Mouse (Mus musculus) liver, embryonic 14.5 days (tissue): ENCODE measurements around the gene Spen. TPM values are rescaled to one million over a fixed set of nuclear protein-coding genes. Genes with fewer than 3 reads are reported as not detected.

ENCODE experiments used
- ATAC-seq: fragments of 200-750 bp; cut with Nextera tagmentation; 2 replicates; pipeline ENCODE4 v1.8.0; 2017; ENCODE audit warnings: moderate number of reproducible peaks, mild to moderate bottlenecking, moderate library complexity; ENCODE audit not compliant: insufficient read depth
- DNase-seq, 3 experiments: peaks; one replicate each; pipeline ENCODE4 v3.0.0-alpha.2; 2012 to 2013; ENCODE audit warnings: low read depth in 3 of 3, low spot score in 3 of 3
- H3K27ac ChIP-seq: fragments of 300-500 bp; sonication (generic); 2 replicates; pipeline ENCODE4 v1.5.1; 2014; ENCODE audit warnings: moderate library complexity, mild to moderate bottlenecking, control low read depth, inconsistent platforms
- H3K27me3 ChIP-seq: fragments of 300-500 bp; sonication (generic); 2 replicates; pipeline ENCODE4 v1.6.1; 2014; ENCODE audit warnings: mild to moderate bottlenecking, low read length, moderate library complexity; ENCODE audit not compliant: control insufficient read depth, insufficient read depth
- H3K36me3 ChIP-seq: fragments of 300-500 bp; sonication (generic); replicated peaks from 2 replicates; pipeline ENCODE4 v1.6.1; 2014; ENCODE audit warnings: low read depth; ENCODE audit not compliant: control insufficient read depth, insufficient read depth
- H3K4me1 ChIP-seq, 2 experiments: fragments of 200-500 bp in 1 of 2; fragments of 300-500 bp in 1 of 2; sonication (generic) in 1 of 2; replicated peaks; 2 replicates each; pipeline ENCODE4 v1.6.1; 2012 to 2014; ENCODE audit warnings: antibody characterized with exemption in 1 of 2, inconsistent platforms in 1 of 2, low read length in 1 of 2; ENCODE audit not compliant: control insufficient read depth in 2 of 2, insufficient read depth in 2 of 2
- H3K4me2 ChIP-seq: fragments of 300-500 bp; sonication (generic); 2 replicates; pipeline ENCODE4 v1.6.1; 2014; ENCODE audit warnings: low read depth, mild to moderate bottlenecking, control low read depth, moderate library complexity
- H3K4me3 ChIP-seq, 2 experiments: fragments of 200-500 bp in 1 of 2; fragments of 300-500 bp in 1 of 2; sonication (generic) in 1 of 2; 2 replicates each; pipeline ENCODE4 v1.5.1; 2012 to 2014; ENCODE audit warnings: low read depth in 2 of 2, low read length in 2 of 2, mild to moderate bottlenecking in 2 of 2, control low read depth in 1 of 2, inconsistent platforms in 1 of 2, moderate library complexity in 1 of 2; ENCODE audit not compliant: insufficient read depth in 1 of 2
- H3K9ac ChIP-seq: fragments of 300-500 bp; sonication (generic); replicated peaks from 2 replicates; pipeline ENCODE4 v1.6.1; 2014; ENCODE audit warnings: mild to moderate bottlenecking, control low read depth, moderate library complexity
- H3K9me3 ChIP-seq: fragments of 300-500 bp; sonication (generic); 2 replicates; pipeline ENCODE4 v1.6.1; 2016; ENCODE audit warnings: low read length, mixed read lengths; ENCODE audit not compliant: control insufficient read depth
- CTCF ChIP-seq: IDR thresholded peaks from 2 replicates; pipeline ENCODE4 v1.5.1; 2016; ENCODE audit warnings: antibody characterized with exemption, low read depth, control low read depth
- EP300 ChIP-seq: IDR thresholded peaks from 2 replicates; pipeline ENCODE4 v1.6.1; 2016; ENCODE audit warnings: antibody characterized with exemption, low read depth
- WGBS: fragments of 180-500 bp; shearing (Covaris S2); extraction: QIAGEN DNeasy Blood & Tissue Kit; methylation state at CpG from one replicate; pipeline ENCODE4 v1.1.7; 2014; ENCODE audit not compliant: insufficient replicate concordance; 5-methylcytosine and 5-hydroxymethylcytosine counted together
- polyA plus RNA-seq, 2 experiments: library from polyadenylated mRNA; depleted of rRNA in 1 of 2; stranded (reverse) in 1 of 2; unstranded in 1 of 2; fragments of >200 nt; fragmentation: Nextera tagmentation in 1 of 2; extraction: Ambion mirVana in 1 of 2; gene quantifications; 2 replicates each; pipeline versions ENCODE4 v1.2.1 to v1.2.3; 2012 to 2014

Gene Spen
- polyA plus RNA-seq, 2 experiments, result 3.4 to 4.0 TPM

DNA sequence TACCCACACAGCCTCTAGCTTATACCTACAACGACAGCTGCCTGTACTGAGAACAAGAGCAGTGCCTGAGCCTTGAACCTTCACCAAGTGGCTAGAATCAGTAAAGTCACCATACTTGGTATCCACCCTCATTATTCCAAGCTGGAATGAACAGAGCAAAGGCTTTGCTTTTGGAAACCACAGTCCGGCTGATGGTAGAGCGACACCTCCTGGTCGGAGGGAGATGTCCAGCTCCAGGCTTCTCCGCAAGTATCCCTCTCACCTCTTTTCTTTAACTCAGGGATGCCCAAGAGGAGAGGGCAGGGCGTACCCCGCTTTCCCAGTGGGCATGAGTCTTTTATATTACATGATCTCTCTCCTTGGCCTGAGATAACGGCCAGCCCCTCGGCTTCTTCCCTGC is 108.5 kb downstream of the Spen start:
- Histone ChIP-seq H3K4me2 (no peak overlapping the region), H3K4me1 (no peaks in the 10 kb centered on the region), H3K27me3 (peaks cover 4% of the 10 kb centered on the region), H3K27ac (no peak overlapping the region), H3K9ac (no peak overlapping the region), H3K4me3 (no peak overlapping the region), H3K9me3 (no peaks in the 10 kb centered on the region), H3K36me3 (no peaks in the 10 kb centered on the region)
- ATAC-seq (no peak), DNase-seq (no peak)
- 38% methylated on average over 9 of the region's 9 CpGs for WGBS
- TF ChIP-seq EP300, result no peak
- peak; percentile 64 for TF ChIP-seq CTCF

DNA sequence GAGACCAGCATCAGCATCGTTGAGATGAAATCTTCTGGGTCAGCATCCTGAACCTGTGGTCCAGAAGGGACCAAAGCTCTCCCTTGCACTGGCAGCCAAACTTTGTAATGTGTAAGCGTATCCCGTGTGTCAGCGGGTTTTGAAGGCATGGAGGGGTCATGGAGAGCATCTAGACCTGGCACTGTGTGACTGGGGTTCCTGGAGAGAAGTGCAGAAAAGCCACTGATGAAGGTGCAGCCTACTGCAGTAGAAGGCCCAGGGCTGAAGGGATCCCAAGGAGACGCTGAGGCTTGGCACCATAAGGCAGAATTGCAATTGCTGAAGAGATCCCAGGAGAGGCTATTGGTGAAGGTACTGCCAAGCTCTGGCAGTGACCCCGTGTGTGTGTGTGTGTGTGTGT is 109.0 kb downstream of the Spen start:
- WGBS, result 56% methylated on average over 6 of the region's 6 CpGs
- no peak overlapping the region for H3K4me2 ChIP-seq
- no peak overlapping the region for H3K4me3 ChIP-seq
- no peak overlapping the region for H3K9ac ChIP-seq
- ATAC-seq, result no peak
- no peaks in the 10 kb centered on the region for H3K36me3 ChIP-seq
- H3K27ac ChIP-seq, result no peak overlapping the region
- DNase-seq, result no peak
- H3K4me1 ChIP-seq, result no peaks in the 10 kb centered on the region
- TF ChIP-seq EP300 (no peak), CTCF (no peak)
- H3K9me3 ChIP-seq, result no peaks in the 10 kb centered on the region
- peaks cover 4% of the 10 kb centered on the region for H3K27me3 ChIP-seq

DNA sequence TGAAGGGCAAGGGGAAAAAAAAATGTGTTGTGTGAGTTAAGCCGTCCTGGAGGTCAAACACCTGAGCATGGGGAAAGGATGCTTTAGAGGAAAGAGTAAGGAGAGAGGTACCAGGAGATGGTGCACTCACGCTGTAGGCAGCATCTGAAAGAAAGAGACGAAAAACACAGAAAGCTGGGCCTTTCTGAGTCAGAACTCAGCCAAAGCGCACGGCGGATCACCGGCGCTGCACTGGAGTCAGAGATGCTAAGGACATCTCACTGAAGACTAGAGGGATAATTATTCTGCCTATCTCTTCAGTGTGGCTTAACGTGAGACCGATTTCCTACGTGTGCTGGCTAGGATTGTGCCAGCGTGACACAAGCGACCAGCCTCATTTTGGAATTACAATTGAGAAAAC is 110.5 kb downstream of the Spen start:
- Histone ChIP-seq H3K36me3 (no peaks in the 10 kb centered on the region), H3K4me3 (no peak overlapping the region), H3K4me2 (no peak overlapping the region), H3K27me3 (peaks cover 4% of the 10 kb centered on the region), H3K9me3 (no peaks in the 10 kb centered on the region), H3K27ac (no peak overlapping the region), H3K4me1 (no peaks in the 10 kb centered on the region), H3K9ac (no peak overlapping the region)
- DNase-seq (no peak), ATAC-seq (no peak)
- no peak for TF ChIP-seq EP300
- TF ChIP-seq CTCF, result no peak
- 67% methylated on average over 13 of the region's 13 CpGs for WGBS

DNA sequence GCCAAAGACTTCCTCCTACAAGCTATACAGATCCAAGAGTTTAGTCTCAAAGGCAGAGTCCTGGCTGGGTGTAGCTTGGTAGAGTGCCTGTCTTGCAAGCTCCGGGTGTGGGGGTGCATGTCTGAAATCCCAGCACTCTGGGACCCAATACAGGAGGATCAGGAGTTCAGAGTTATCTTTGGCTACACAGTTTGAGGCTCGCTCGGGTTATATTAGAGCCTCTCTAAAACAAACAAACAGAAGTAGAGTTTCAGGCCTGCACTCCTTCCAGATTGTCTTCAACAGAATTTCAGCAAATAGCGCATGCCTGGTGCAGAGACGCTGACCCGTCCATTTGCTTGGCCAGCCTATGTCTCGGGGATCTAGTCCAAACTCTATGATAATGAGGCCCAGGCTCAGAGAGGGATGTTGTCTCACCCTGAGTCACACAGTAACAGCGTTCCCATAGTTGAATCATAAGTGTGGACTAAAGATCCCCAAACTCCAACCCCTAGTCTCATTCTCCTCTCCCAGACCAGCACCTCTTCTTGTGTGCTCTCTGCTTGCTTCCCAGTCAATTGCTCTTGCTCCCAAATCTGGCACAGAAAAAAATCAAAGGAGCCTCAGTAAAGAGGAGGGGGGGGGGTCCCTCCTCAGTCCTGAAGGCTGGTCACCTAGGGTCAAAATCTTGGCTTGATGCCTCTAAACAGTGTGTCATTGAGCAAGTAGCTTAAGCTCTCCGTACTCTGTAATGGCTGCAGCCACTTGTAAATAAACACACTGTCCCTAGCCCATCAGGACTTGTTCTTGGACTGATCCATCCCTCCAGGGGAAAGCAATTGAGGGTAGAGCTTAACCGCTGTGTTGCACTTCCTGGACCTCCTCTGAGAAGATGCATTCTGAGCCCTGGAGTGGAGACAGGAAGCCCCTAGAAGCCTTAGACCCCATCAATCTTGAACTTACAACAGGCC is 111.3 kb downstream of the Spen start:
- Histone ChIP-seq H3K4me2 (no peak overlapping the region), H3K27me3 (peaks cover 4% of the 10 kb centered on the region), H3K27ac (no peak overlapping the region), H3K9me3 (no peaks in the 10 kb centered on the region), H3K9ac (no peak overlapping the region), H3K4me3 (no peak overlapping the region), H3K4me1 (no peaks in the 10 kb centered on the region), H3K36me3 (no peaks in the 10 kb centered on the region)
- no peak for DNase-seq
- TF ChIP-seq CTCF, result no peak
- TF ChIP-seq EP300, result no peak
- ATAC-seq, result no peak
- WGBS, result 57% methylated on average over 10 of the region's 10 CpGs

DNA sequence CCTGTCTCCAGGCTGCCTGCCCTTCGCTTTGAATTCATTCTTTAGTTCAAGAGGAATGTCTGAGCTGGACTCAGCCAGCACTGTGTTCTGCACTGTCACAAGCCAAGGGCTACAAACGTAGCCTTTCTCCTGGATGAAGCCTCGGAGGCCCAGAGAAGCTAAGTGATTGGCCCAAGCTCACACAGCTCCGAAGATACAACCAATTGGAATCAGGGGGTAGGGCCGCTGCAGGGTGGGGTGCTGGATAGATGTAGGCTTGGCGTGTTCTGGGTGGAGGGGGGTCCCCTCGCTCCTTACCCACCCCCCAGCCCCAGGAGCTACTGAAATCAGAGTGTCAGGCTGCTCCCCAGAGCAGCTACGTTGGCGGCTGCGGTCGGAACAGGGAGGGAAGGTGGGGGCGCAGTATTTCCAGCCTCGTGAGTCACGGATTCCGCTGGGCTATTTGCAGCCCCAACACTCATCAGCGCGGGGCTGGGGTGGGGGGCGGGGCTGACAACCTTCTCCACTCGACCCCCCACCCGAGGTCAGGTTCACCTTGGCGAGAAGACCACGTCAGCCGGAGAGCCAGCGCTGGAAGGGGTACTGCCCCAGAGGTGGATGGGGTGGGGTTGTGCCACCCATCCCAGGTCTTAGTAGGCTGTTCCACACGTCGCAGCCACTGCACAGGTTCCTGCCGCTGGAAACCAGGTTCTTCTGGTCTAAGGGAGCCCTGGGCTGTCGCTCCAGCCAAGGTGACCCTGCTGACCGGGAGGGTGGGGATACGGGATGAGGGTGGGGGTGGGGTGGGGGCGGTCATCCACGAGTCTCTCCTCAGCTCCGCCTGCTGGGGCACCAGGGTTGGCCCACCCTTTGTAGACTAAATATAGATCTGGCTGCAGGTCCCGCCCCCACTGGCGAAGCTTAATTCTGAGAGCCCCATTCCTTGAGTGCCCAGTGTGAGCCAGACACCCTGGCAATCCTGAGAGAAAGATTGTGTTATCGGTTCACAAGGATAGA is 112.6 kb downstream of the Spen start:
- peak overlapping the region; percentile 44 for H3K4me2 ChIP-seq
- no peak overlapping the region for H3K27ac ChIP-seq
- DNase-seq, result no peak
- 6% methylated on average over 36 of the region's 36 CpGs for WGBS
- peak; percentile 15; the same call in 1 of the 2 replicates for ATAC-seq
- H3K36me3 ChIP-seq, result no peaks in the 10 kb centered on the region
- TF ChIP-seq CTCF (no peak), EP300 (no peak)
- no peaks in the 10 kb centered on the region for H3K9me3 ChIP-seq
- H3K4me3 ChIP-seq, result 0 out of 4 replicates have a peak overlapping the region, but pooled peaks of 1 of the 2 experiments have one; percentile 6
- H3K27me3 ChIP-seq, result peaks cover 4% of the 10 kb centered on the region
- H3K9ac ChIP-seq, result no peak overlapping the region
- no peaks in the 10 kb centered on the region for H3K4me1 ChIP-seq
